Mouse (Mus musculus): Measurements from ENCODE around the gene Slc29a2. TPM values are rescaled to one million over a fixed set of nuclear protein-coding genes. Genes with fewer than 3 reads are reported as not detected.
"Not testable (repeated sequence)": the region's sequence is repeated elsewhere in the genome, so short reads cannot be mapped to it uniquely, and the experiment has no call there.

Slc29a2 gene
- polyA plus RNA-seq, 1 experiment from 2014 or later = 4.0 TPM

DNA sequence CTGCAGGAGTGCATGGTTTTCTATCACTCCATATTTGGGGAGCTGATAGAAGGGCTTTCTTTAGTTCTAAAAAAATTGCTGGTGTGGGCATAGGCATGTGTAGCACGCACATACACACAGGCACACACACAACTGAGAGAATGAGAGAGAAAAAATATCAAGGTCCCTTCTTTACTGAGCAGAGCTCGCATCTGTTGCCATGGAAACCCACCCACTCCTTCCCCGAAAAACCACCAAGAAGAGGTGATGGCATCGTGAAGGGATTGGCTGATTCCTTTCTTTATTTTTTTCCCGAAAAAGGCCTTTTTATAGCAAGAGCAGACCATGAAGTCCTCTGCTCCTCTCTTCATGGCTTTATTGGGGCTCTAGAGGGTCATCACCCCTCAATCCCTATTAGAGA lies 29.6 kb upstream of the Slc29a2 start:
- Histone ChIP-seq H3K27ac (replicated peaks; ENCODE audit: low read depth, low read length) (no peak overlapping the region), H3K27me3 (replicated peaks; ENCODE audit: control insufficient read depth, insufficient read depth, low read length) (peaks cover 42% of the 10 kb centered on the region), H3K4me3 (ENCODE audit: low read depth, low read length) (no peak overlapping the region), H3K9me3 (ENCODE audit: control insufficient read depth, low read length) (no peaks in the 10 kb centered on the region), H3K9ac (ENCODE audit: low read depth, low read length) (no peak overlapping the region), H3K36me3 (ENCODE audit: control insufficient read depth, insufficient read depth, low read length) (no peaks in the 10 kb centered on the region), H3K4me1 (ENCODE audit: control insufficient read depth, insufficient read depth, low read length) (0 out of 2 replicates have a peak, but pooled peaks cover 3% of the 10 kb centered on the region), H3K4me2 (ENCODE audit: low read depth, low read length) (no peak overlapping the region)
- WGBS = 66% methylated on average over 5 of the region's 5 CpGs
- no peak for ATAC-seq (ENCODE audit: low read depth)
- no peak for DNase-seq (ENCODE audit: low spot score)

DNA sequence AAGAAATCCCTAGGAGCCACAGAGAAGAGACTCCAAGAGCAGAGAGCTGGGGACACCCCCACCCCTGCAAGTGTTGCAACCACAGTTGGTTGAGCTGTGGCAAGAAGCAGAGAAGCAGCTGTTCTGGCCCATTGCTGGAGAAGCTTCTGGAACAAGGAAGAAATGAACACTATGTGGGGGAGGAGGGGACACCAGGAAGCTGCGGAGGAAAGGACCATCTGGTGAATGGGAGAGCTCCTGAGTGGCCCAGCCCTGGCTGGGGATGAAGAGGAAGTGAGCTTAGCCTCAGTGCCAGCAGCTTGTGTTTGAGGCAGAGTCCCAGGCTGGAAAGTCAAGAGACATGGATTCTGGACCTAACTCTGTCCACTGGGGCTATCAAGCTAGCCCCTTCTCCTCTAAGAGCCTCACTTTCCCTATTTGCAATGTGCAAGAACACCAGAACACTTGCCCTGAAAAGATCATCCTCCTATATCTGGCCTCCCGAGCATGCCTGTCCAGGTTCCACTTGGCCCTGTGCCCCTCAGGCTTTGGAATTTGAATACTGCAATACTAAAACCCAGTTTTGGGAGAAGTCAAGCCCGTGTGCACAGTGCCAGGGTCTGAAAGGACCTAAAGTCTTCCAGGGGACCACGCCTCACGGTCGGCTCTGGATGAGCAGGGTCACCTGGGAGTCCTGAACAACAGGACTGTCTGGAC lies 24.1 kb upstream of the Slc29a2 start:
- no peak overlapping the region for H3K4me3 ChIP-seq (ENCODE audit: low read depth, low read length)
- H3K36me3 ChIP-seq (ENCODE audit: control insufficient read depth, insufficient read depth, low read length) = no peaks in the 10 kb centered on the region
- H3K4me2 ChIP-seq (ENCODE audit: low read depth, low read length) = no peak overlapping the region
- no peaks in the 10 kb centered on the region for H3K27me3 ChIP-seq (replicated peaks; ENCODE audit: control insufficient read depth, insufficient read depth, low read length)
- 59% methylated on average over 6 of the region's 6 CpGs for WGBS
- peaks cover 7% of the 10 kb centered on the region for H3K4me1 ChIP-seq (ENCODE audit: control insufficient read depth, insufficient read depth, low read length)
- H3K9me3 ChIP-seq (ENCODE audit: control insufficient read depth, low read length) = no peaks in the 10 kb centered on the region
- ATAC-seq (ENCODE audit: low read depth) (no peak), DNase-seq (ENCODE audit: low spot score) (no peak)
- H3K27ac ChIP-seq (replicated peaks; ENCODE audit: low read depth, low read length) = no peak overlapping the region
- H3K9ac ChIP-seq (ENCODE audit: low read depth, low read length) = no peak overlapping the region

- Histone ChIP-seq H3K4me2 (ENCODE audit: low read depth, low read length) (peak overlapping the region; percentile 52), H3K36me3 (ENCODE audit: control insufficient read depth, insufficient read depth, low read length) (no peaks in the 10 kb centered on the region), H3K27me3 (replicated peaks; ENCODE audit: control insufficient read depth, insufficient read depth, low read length) (no peaks in the 10 kb centered on the region), H3K4me3 (ENCODE audit: low read depth, low read length) (peak overlapping the region; percentile 22), H3K27ac (replicated peaks; ENCODE audit: low read depth, low read length) (peak overlapping the region; percentile 66; the same call in 1 of the 2 replicates), H3K4me1 (ENCODE audit: control insufficient read depth, insufficient read depth, low read length) (peaks cover 7% of the 10 kb centered on the region), H3K9ac (ENCODE audit: low read depth, low read length) (0 out of 2 replicates have a peak overlapping the region, but pooled peaks have one; percentile 46), H3K9me3 (ENCODE audit: control insufficient read depth, low read length) (no peaks in the 10 kb centered on the region)
- DNase-seq (ENCODE audit: low spot score) (peak; percentile 96), ATAC-seq (ENCODE audit: low read depth) (peak; percentile 95)
- 1% methylated on average over 34 of the region's 39 CpGs for WGBS
Observed at GRCm38 (mm10) chr19:5001666-5002406, 21.8 kb upstream of the Slc29a2 start.

DNA sequence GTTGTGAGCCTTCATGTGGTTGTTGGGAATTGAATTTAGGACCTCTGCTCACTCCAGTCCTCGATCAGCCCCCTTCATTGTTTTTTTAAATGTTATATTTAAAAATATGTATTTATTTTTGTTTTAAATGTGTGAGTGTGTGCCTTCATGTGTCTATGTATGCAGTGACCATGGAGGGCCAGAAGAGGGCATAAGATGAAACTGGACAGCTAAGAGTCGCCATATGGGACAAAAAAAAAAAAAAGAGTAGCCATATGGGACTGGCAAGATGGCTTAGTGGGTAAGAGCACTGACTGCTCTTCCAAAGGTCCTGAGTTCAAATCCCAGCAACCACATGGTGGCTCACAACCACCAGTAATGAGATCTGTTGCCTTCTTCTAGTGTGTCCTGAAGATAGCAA lies 20.0 kb upstream of the Slc29a2 start:
- H3K27ac ChIP-seq (replicated peaks; ENCODE audit: low read depth, low read length); H3K4me3 ChIP-seq (ENCODE audit: low read depth, low read length); H3K9ac ChIP-seq (ENCODE audit: low read depth, low read length); H3K9me3 ChIP-seq (ENCODE audit: control insufficient read depth, low read length); H3K4me2 ChIP-seq (ENCODE audit: low read depth, low read length); H3K27me3 ChIP-seq (replicated peaks; ENCODE audit: control insufficient read depth, insufficient read depth, low read length); H3K4me1 ChIP-seq (ENCODE audit: control insufficient read depth, insufficient read depth, low read length); ATAC-seq (ENCODE audit: low read depth); DNase-seq (ENCODE audit: low spot score); H3K36me3 ChIP-seq (ENCODE audit: control insufficient read depth, insufficient read depth, low read length): not testable (repeated sequence)
- 50% methylated on average over 2 of the region's 2 CpGs for WGBS

GRCm38 (mm10) chr19:5004925-5005324 lies 18.7 kb upstream of the Slc29a2 start:
- Histone ChIP-seq H3K4me3 (ENCODE audit: low read depth, low read length) (no peak overlapping the region), H3K36me3 (ENCODE audit: control insufficient read depth, insufficient read depth, low read length) (no peaks in the 10 kb centered on the region), H3K4me2 (ENCODE audit: low read depth, low read length) (no peak overlapping the region), H3K27ac (replicated peaks; ENCODE audit: low read depth, low read length) (no peak overlapping the region), H3K9ac (ENCODE audit: low read depth, low read length) (no peak overlapping the region), H3K9me3 (ENCODE audit: control insufficient read depth, low read length) (no peaks in the 10 kb centered on the region), H3K4me1 (ENCODE audit: control insufficient read depth, insufficient read depth, low read length) (peaks cover 7% of the 10 kb centered on the region), H3K27me3 (replicated peaks; ENCODE audit: control insufficient read depth, insufficient read depth, low read length) (no peaks in the 10 kb centered on the region)
- no peak for ATAC-seq (ENCODE audit: low read depth)
- 67% methylated on average over 4 of the region's 4 CpGs for WGBS
- no peak for DNase-seq (ENCODE audit: low spot score)

DNA sequence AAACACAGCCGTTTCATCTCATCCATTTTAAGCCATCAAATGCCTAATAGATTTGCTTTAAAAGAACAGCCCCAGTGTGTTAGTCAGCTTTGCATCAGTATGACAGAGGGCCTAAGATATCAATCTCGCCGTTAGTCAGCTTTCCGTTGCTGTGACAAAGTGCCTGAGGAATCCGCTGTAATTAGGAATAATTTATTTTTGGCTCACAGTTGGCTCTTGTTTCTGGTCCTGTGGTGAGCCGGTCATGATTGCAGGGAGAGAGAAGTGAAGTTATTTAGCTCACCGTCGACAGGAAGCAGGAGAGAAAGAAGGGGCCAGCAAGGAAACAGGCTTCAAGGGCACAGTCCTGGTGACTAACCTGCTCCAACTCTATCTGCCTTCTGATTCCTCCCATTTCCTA lies 10.5 kb upstream of the Slc29a2 start:
- Histone ChIP-seq H3K9me3 (ENCODE audit: control insufficient read depth, low read length) (no peaks in the 10 kb centered on the region), H3K4me3 (ENCODE audit: low read depth, low read length) (no peak overlapping the region)
- no peak for ATAC-seq (ENCODE audit: low read depth)

GRCm38 (mm10) chr19:5014961-5015398 lies 8.7 kb upstream of the Slc29a2 start:
- 15% methylated on average over 8 of the region's 8 CpGs for WGBS
- Histone ChIP-seq H3K9me3 (ENCODE audit: control insufficient read depth, low read length) (no peaks in the 10 kb centered on the region), H3K4me1 (ENCODE audit: control insufficient read depth, insufficient read depth, low read length) (peaks cover 7% of the 10 kb centered on the region; the same call in 1 of the 2 replicates), H3K4me2 (ENCODE audit: low read depth, low read length) (no peak overlapping the region), H3K36me3 (ENCODE audit: control insufficient read depth, insufficient read depth, low read length) (no peaks in the 10 kb centered on the region), H3K4me3 (ENCODE audit: low read depth, low read length) (no peak overlapping the region), H3K27me3 (replicated peaks; ENCODE audit: control insufficient read depth, insufficient read depth, low read length) (no peaks in the 10 kb centered on the region), H3K27ac (replicated peaks; ENCODE audit: low read depth, low read length) (no peak overlapping the region), H3K9ac (ENCODE audit: low read depth, low read length) (no peak overlapping the region)
- peak; percentile 40 for DNase-seq (ENCODE audit: low spot score)
- no peak for ATAC-seq (ENCODE audit: low read depth)

More for the DNA sequence above, 10.5 kb upstream of the Slc29a2 start:
- no peaks in the 10 kb centered on the region for H3K27me3 ChIP-seq (replicated peaks; ENCODE audit: control insufficient read depth, insufficient read depth, low read length)
- peaks cover 7% of the 10 kb centered on the region; the same call in 1 of the 2 replicates for H3K4me1 ChIP-seq (ENCODE audit: control insufficient read depth, insufficient read depth, low read length)
- H3K36me3 ChIP-seq (ENCODE audit: control insufficient read depth, insufficient read depth, low read length) = no peaks in the 10 kb centered on the region
- WGBS = 57% methylated on average over 8 of the region's 8 CpGs
- H3K9ac ChIP-seq (ENCODE audit: low read depth, low read length) = no peak overlapping the region
- H3K4me2 ChIP-seq (ENCODE audit: low read depth, low read length) = no peak overlapping the region
- H3K27ac ChIP-seq (replicated peaks; ENCODE audit: low read depth, low read length) = no peak overlapping the region
- DNase-seq (ENCODE audit: low spot score) = no peak

DNA sequence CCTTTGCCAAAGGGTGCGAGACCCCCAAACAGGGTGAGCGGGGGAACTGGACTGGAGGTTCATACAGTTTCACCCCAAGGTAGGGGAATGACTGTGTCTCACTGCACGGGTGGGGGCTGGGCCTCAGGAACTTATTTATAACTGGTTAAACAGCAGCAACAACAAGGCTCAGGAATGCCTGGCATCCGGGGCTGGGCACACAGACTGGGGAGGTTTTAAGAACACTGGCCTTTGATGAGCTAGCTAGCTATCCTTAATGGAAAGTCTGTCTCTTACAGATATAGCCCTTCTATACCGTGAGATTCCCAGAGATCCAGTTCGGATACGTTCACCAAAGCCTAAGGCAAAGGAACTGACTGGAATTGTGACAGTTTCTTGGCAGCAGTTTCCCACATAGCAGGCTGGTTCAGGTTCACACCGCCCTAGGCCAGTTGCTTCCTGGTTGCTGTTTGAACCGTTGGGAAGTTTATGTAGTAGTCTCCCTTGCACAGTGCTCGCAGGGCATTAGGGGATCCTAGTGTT lies 7.4 kb upstream of the Slc29a2 start:
- H3K36me3 ChIP-seq (ENCODE audit: control insufficient read depth, insufficient read depth, low read length) = no peaks in the 10 kb centered on the region
- WGBS = 26% methylated on average over 10 of the region's 10 CpGs
- H3K4me1 ChIP-seq (ENCODE audit: control insufficient read depth, insufficient read depth, low read length) = peaks cover 7% of the 10 kb centered on the region; the same call in 1 of the 2 replicates
- H3K27me3 ChIP-seq (replicated peaks; ENCODE audit: control insufficient read depth, insufficient read depth, low read length) = no peaks in the 10 kb centered on the region
- peak overlapping the region; percentile 50 for H3K27ac ChIP-seq (replicated peaks; ENCODE audit: low read depth, low read length)
- no peaks in the 10 kb centered on the region for H3K9me3 ChIP-seq (ENCODE audit: control insufficient read depth, low read length)
- 0 out of 2 replicates have a peak overlapping the region, but pooled peaks have one; percentile 15 for H3K9ac ChIP-seq (ENCODE audit: low read depth, low read length)
- peak overlapping the region; percentile 18; the same call in 1 of the 2 replicates for H3K4me2 ChIP-seq (ENCODE audit: low read depth, low read length)
- DNase-seq (ENCODE audit: low spot score) (peak; percentile 86), ATAC-seq (ENCODE audit: low read depth) (peak; percentile 74)
- H3K4me3 ChIP-seq (ENCODE audit: low read depth, low read length) = no peak overlapping the region

Measured in embryonic facial prominence, embryonic 14.5 days (tissue).